In the genomic region with DNA sequence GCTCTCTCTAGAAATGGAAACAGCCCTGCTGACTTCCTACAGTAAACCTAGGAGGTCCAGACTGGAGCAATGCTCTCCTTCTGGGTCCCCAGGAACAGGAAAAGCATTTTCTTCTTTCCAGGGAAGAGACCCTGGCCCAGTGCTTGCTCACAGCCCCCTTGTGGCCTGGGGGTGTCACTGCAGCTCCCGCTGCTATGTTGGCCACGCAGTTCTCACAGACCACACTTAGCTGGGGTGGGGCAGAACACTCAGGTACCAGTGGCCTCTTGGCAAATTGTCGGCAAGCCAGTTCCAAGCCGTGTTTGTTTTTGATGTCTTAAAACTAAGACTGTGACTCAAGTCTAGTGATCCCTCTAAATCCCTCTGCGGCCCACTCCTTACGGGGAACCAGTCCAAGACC, we compare ENCODE assay signal across 8 mouse cellular contexts. TPM values are rescaled to one million over a fixed set of nuclear protein-coding genes. Genes with fewer than 3 reads are reported as not detected.
DNase-seq lines count a peak whose midpoint lies in the region; ATAC-seq and TF ChIP-seq lines count a peak whose summit lies in the region.

No protein-coding gene starts in this region.

- H3K9me3 ChIP-seq in embryonic facial prominence, embryonic 14.5 days (ENCODE audit: control insufficient read depth, low read length), result no peaks in the 10 kb centered on the region

- peak; percentile 54 to 57 for DNase-seq in urinary bladder, adult 18-20 months (ENCODE audit: low spot score in 2 of 2)
- DNase-seq in urinary bladder, postnatal 10 days (ENCODE audit: low spot score), result no peak
- DNase-seq in embryonic facial prominence, embryonic 14.5 days (ENCODE audit: low spot score), result peak; percentile 70
- DNase-seq in heart, adult 9 months (ENCODE audit: low spot score in 2 of 2), result peak; percentile 66 to 75
- peak; percentile 62 for DNase-seq in kidney, adult 9 months
- DNase-seq in liver, adult 2 months (ENCODE audit: extremely low read depth, low read depth, low spot score), result peak; percentile 7
- peak; percentile 76 for DNase-seq in splenic B cell, adult 2 months (ENCODE audit: low read depth, low spot score)

- H3K36me3 ChIP-seq in embryonic facial prominence, embryonic 14.5 days (ENCODE audit: control insufficient read depth, insufficient read depth, low read length), result no peaks in the 10 kb centered on the region
- H3K36me3 ChIP-seq in liver, adult 2 months (ENCODE audit: control insufficient read depth, insufficient read depth, low read length), result no peaks in the 10 kb centered on the region
- H3K36me3 ChIP-seq in splenic B cell, adult 2 months (ENCODE audit: control insufficient read depth, insufficient read depth, low read length, poor library complexity, severe bottlenecking), result no peaks in the 10 kb centered on the region

- H3K27me3 ChIP-seq in embryonic facial prominence, embryonic 14.5 days (replicated peaks; ENCODE audit: control insufficient read depth, insufficient read depth, low read length), result peaks cover 25% of the 10 kb centered on the region
- H3K27me3 ChIP-seq in liver, adult 2 months (ENCODE audit: control insufficient read depth, insufficient read depth, low read length), result peaks cover 12% of the 10 kb centered on the region
- H3K27me3 ChIP-seq in splenic B cell, adult 2 months (ENCODE audit: control insufficient read depth, insufficient read depth, low read length, poor library complexity, severe bottlenecking), result no peaks in the 10 kb centered on the region

- H3K79me2 ChIP-seq in liver, adult 2 months (ENCODE audit: control insufficient read depth, insufficient read depth, low read length), result no peaks in the 10 kb centered on the region

- WGBS in embryonic facial prominence, embryonic 14.5 days, result 34% methylated on average over 6 of the region's 6 CpGs
- WGBS in liver, adult 2 months, result 26% methylated on average over 6 of the region's 6 CpGs

- peaks cover 11% of the 10 kb centered on the region; the same call in 1 of the 2 replicates for H3K4me1 ChIP-seq in embryonic facial prominence, embryonic 14.5 days (ENCODE audit: control insufficient read depth, insufficient read depth, low read length)
- H3K4me1 ChIP-seq in liver, adult 2 months (ENCODE audit: control insufficient read depth, insufficient read depth, low read length), result no peaks in the 10 kb centered on the region

- peak; percentile 88 for TF ChIP-seq CTCF in liver, adult 2 months (IDR thresholded peaks at IDR 0.05; ENCODE audit: low read depth, low read length)

- no peak for TF ChIP-seq POLR2A in liver, adult 2 months (IDR thresholded peaks at IDR 0.05; ENCODE audit: extremely low read depth, insufficient read depth, low read length)

- peak overlapping the region; percentile 100 for H3K4me2 ChIP-seq in embryonic facial prominence, embryonic 14.5 days (ENCODE audit: low read depth, low read length)

- ATAC-seq in embryonic facial prominence, embryonic 14.5 days (ENCODE audit: low read depth), result no peak
- peak; percentile 38; the same call in 1 of the 2 replicates for ATAC-seq in monocyte, adult 5-6 weeks (replicated peaks; ENCODE audit: insufficient number of reproducible peaks, low FRiP score, low TSS enrichment, poor library complexity, severe bottlenecking)

- no peak overlapping the region for H3K27ac ChIP-seq in embryonic facial prominence, embryonic 14.5 days (replicated peaks; ENCODE audit: low read depth, low read length)
- H3K27ac ChIP-seq in liver, adult 2 months (replicated peaks; ENCODE audit: insufficient read depth, low read depth, low read length), result no peak overlapping the region

- H3K9ac ChIP-seq in embryonic facial prominence, embryonic 14.5 days (ENCODE audit: low read depth, low read length), result no peak overlapping the region
- no peak overlapping the region for H3K9ac ChIP-seq in liver, adult 2 months (ENCODE audit: low read depth, low read length)

- peak overlapping the region; percentile 66 for H3K4me3 ChIP-seq in embryonic facial prominence, embryonic 14.5 days (ENCODE audit: low read depth, low read length)
- no peak overlapping the region; the same call in none of the 2 replicates for H3K4me3 ChIP-seq in liver, adult 2 months (ENCODE audit: insufficient read depth, low read depth, low read length)

RNA-seq across cellular contexts. Expression of gene Man1c1, which starts 2.2 kb away (rescaled TPM):
- 5.1 and 6.5 TPM in 2 replicates for polyA plus RNA-seq in embryonic facial prominence, embryonic 14.5 days (2014; fragmentation: Nextera tagmentation; extraction: Ambion mirVana)
- total RNA-seq in liver, adult 2 months (2014; rRNA removed), result 1.1 and 1.3 TPM in 2 replicates
- 0.86 and 1.1 TPM in 2 replicates for polyA plus RNA-seq in liver, adult 2 months (2012; rRNA removed)
- 12.8 to 13.9 TPM (median 13.3 TPM) in 3 replicates for total RNA-seq in monocyte, adult 5-6 weeks (2017)
